Comparison of ENCODE assay signal across 8 mouse cellular contexts in genomic region chr14:122406541-122407219, GRCm38 (mm10). TPM values are rescaled to one million over a fixed set of nuclear protein-coding genes. Genes with fewer than 3 reads are reported as not detected.
DNase-seq lines count a peak whose midpoint lies in the region; ATAC-seq and TF ChIP-seq lines count a peak whose summit lies in the region.

No protein-coding gene starts in this region.

- TF ChIP-seq POLR2A in cortical plate, adult 2 months (IDR thresholded peaks at IDR 0.05; ENCODE audit: extremely low read depth, insufficient read depth, low read length) = no peak

- no peak overlapping the region for H3K27ac ChIP-seq in lung, postnatal 0 days (ENCODE audit: low read length)
- peak overlapping the region; percentile 48; the same call in 1 of the 2 replicates for H3K27ac ChIP-seq in cortical plate, adult 2 months (ENCODE audit: insufficient read depth, low read length)
- H3K27ac ChIP-seq in heart, postnatal 0 days (ENCODE audit: low read depth) = no peak overlapping the region
- H3K27ac ChIP-seq in left cerebral cortex, adult 2 months = peak overlapping the region; percentile 53; the same call in 1 of the 2 replicates
- H3K27ac ChIP-seq in midbrain, postnatal 0 days (ENCODE audit: low read depth, low read length) = no peak overlapping the region

- TF ChIP-seq CTCF in lung, postnatal 0 days (IDR thresholded peaks at IDR 0.05) = no peak
- TF ChIP-seq CTCF in cortical plate, adult 2 months (IDR thresholded peaks at IDR 0.05; ENCODE audit: extremely low read depth, insufficient read depth, low read length) = no peak
- no peak for TF ChIP-seq CTCF in heart, postnatal 0 days (IDR thresholded peaks at IDR 0.05; ENCODE audit: low read depth)
- TF ChIP-seq CTCF in left cerebral cortex, adult 2 months (IDR thresholded peaks at IDR 0.05) = no peak
- no peak for TF ChIP-seq CTCF in midbrain, postnatal 0 days (IDR thresholded peaks at IDR 0.05)

- no peaks in the 10 kb centered on the region for H3K36me3 ChIP-seq in lung, postnatal 0 days (ENCODE audit: insufficient read depth, low read length)
- H3K36me3 ChIP-seq in heart, postnatal 0 days (replicated peaks; ENCODE audit: control insufficient read depth, insufficient read depth, low read length) = no peaks in the 10 kb centered on the region
- no peaks in the 10 kb centered on the region for H3K36me3 ChIP-seq in midbrain, postnatal 0 days (ENCODE audit: insufficient read depth, low read length)

- TF ChIP-seq EP300 in lung, postnatal 0 days (IDR thresholded peaks at IDR 0.05) = no peak
- TF ChIP-seq EP300 in heart, postnatal 0 days (IDR thresholded peaks at IDR 0.05; ENCODE audit: low read depth) = no peak

- no peak for ATAC-seq in lung, postnatal 0 days
- no peak for ATAC-seq in heart, postnatal 0 days (ENCODE audit: insufficient read depth, low read depth)
- peak; percentile 52 for ATAC-seq in midbrain, postnatal 0 days (ENCODE audit: low FRiP score)

- intact Hi-C loops in left cerebral cortex, adult 2 months (cut with DNase I) = loop anchor here (1.0 to 10.0 kb wide), 2 partner anchors 44 to 182 kb away; no protein-coding TSS in a partner anchor

- H3K4me1 ChIP-seq in lung, postnatal 0 days (ENCODE audit: insufficient read depth, low read depth, low read length) = peaks cover 5% of the 10 kb centered on the region
- H3K4me1 ChIP-seq in cortical plate, adult 2 months (ENCODE audit: control insufficient read depth, insufficient read depth, low read length) = no peaks in the 10 kb centered on the region
- H3K4me1 ChIP-seq in heart, postnatal 0 days (ENCODE audit: control insufficient read depth, insufficient read depth) = no peaks in the 10 kb centered on the region; the same call in 1 of the 2 replicates
- H3K4me1 ChIP-seq in midbrain, postnatal 0 days (ENCODE audit: insufficient read depth, low read length) = peaks cover 5% of the 10 kb centered on the region; the same call in 1 of the 2 replicates

- no peaks in the 10 kb centered on the region for H3K9me3 ChIP-seq in lung, postnatal 0 days (ENCODE audit: low read length)
- H3K9me3 ChIP-seq in heart, postnatal 0 days (replicated peaks; ENCODE audit: control insufficient read depth, low read length) = no peaks in the 10 kb centered on the region
- H3K9me3 ChIP-seq in midbrain, postnatal 0 days (ENCODE audit: low read length) = no peaks in the 10 kb centered on the region

- peaks cover 21% of the 10 kb centered on the region for H3K27me3 ChIP-seq in lung, postnatal 0 days (replicated peaks; ENCODE audit: insufficient read depth, low read length)
- H3K27me3 ChIP-seq in heart, postnatal 0 days (ENCODE audit: control insufficient read depth, insufficient read depth, low read length) = peaks cover 51% of the 10 kb centered on the region
- peaks cover 68% of the 10 kb centered on the region for H3K27me3 ChIP-seq in midbrain, postnatal 0 days (ENCODE audit: insufficient read depth, low read length)

- H3K4me3 ChIP-seq in lung, postnatal 0 days (ENCODE audit: low read depth, low read length) = peak overlapping the region; percentile 28; the same call in 1 of the 2 replicates
- H3K4me3 ChIP-seq in cortical plate, adult 2 months (ENCODE audit: insufficient read depth, low read length) = peak overlapping the region; percentile 43
- peak overlapping the region; percentile 43 for H3K4me3 ChIP-seq in heart, postnatal 0 days (ENCODE audit: low read depth, low read length)
- H3K4me3 ChIP-seq in left cerebral cortex, adult 2 months = peak overlapping the region; percentile 17
- peak overlapping the region; percentile 25 for H3K4me3 ChIP-seq in midbrain, postnatal 0 days (ENCODE audit: low read depth, low read length)

- no peak for DNase-seq in lung, postnatal 0 days (ENCODE audit: low spot score)
- no peak for DNase-seq in lung, postnatal 4 days
- DNase-seq in heart, postnatal 0 days (ENCODE audit: low spot score) = no peak
- DNase-seq in left cerebral cortex, adult 2 months (ENCODE audit: extremely low spot score in 1 of 2, low spot score in 2 of 2) = peak; percentile 14 to 18
- DNase-seq in midbrain, postnatal 0 days (ENCODE audit: low spot score) = no peak
- no peak for DNase-seq in T-cell, adult 2 months (ENCODE audit: low spot score)
- no peak for DNase-seq in urinary bladder, adult 2 months (ENCODE audit: low spot score)

- H3K9ac ChIP-seq in lung, postnatal 0 days (replicated peaks; ENCODE audit: low read depth) = no peak overlapping the region
- H3K9ac ChIP-seq in heart, postnatal 0 days (replicated peaks; ENCODE audit: low read depth, low read length) = 0 out of 2 replicates have a peak overlapping the region, but pooled peaks have one; percentile 18
- peak overlapping the region; percentile 29; the same call in 1 of the 2 replicates for H3K9ac ChIP-seq in midbrain, postnatal 0 days (replicated peaks; ENCODE audit: low read length, poor library complexity, severe bottlenecking)

- 3% methylated on average over 58 of the region's 58 CpGs for WGBS in lung, postnatal 0 days
- 4% methylated on average over 58 of the region's 58 CpGs for WGBS in heart, postnatal 0 days
- WGBS in midbrain, postnatal 0 days = 3% methylated on average over 58 of the region's 58 CpGs

- H3K4me2 ChIP-seq in lung, postnatal 0 days (replicated peaks; ENCODE audit: low read depth, low read length) = peak overlapping the region; percentile 32
- H3K4me2 ChIP-seq in heart, postnatal 0 days (ENCODE audit: low read depth, low read length) = peak overlapping the region; percentile 67
- peak overlapping the region; percentile 54 for H3K4me2 ChIP-seq in midbrain, postnatal 0 days (ENCODE audit: low read depth, low read length, poor library complexity, severe bottlenecking)

RNA-seq across cellular contexts. Expression of gene Gm5089, which starts 44.2 kb away (rescaled TPM):
- polyA plus RNA-seq in lung, postnatal 0 days (2015; fragmentation: Nextera tagmentation; extraction: Ambion mirVana) = not detected in 2 replicates
- polyA plus RNA-seq in cortical plate, adult 2 months (2012; rRNA removed) = 0.13 and 0.17 TPM in 2 replicates
- total RNA-seq in heart, postnatal 0 days (2014; rRNA removed; ENCODE audit: low replicate concordance) = not detected in 2 replicates
- polyA plus RNA-seq in heart, postnatal 0 days (2015; fragmentation: Nextera tagmentation; extraction: Ambion mirVana) = not detected in 2 replicates
- total RNA-seq in left cerebral cortex, adult 2 months (2021) = under 1 TPM; 0.28 to 0.34 TPM
- total RNA-seq in midbrain, postnatal 0 days (2014; rRNA removed) = 1.9 TPM in 1 of 2 replicates, not detected in the other
- 0.07 TPM in 1 of 2 replicates, not detected in the other for polyA plus RNA-seq in midbrain, postnatal 0 days (2015; fragmentation: Nextera tagmentation; extraction: Ambion mirVana)
- not detected in 2 replicates for polyA plus RNA-seq in urinary bladder, adult 2 months (2012; rRNA removed)

RNA-seq across cellular contexts. Expression of gene Zic5, which starts 58.8 kb away (rescaled TPM):
- not detected in 2 replicates for polyA plus RNA-seq in lung, postnatal 0 days (2015; fragmentation: Nextera tagmentation; extraction: Ambion mirVana)
- 2.8 and 3.3 TPM in 2 replicates for polyA plus RNA-seq in cortical plate, adult 2 months (2012; rRNA removed)
- not detected in 2 replicates for total RNA-seq in heart, postnatal 0 days (2014; rRNA removed; ENCODE audit: low replicate concordance)
- not detected in 2 replicates for polyA plus RNA-seq in heart, postnatal 0 days (2015; fragmentation: Nextera tagmentation; extraction: Ambion mirVana)
- total RNA-seq in left cerebral cortex, adult 2 months (2021) = 1 to 10 TPM; 4.1 to 4.8 TPM
- total RNA-seq in midbrain, postnatal 0 days (2014; rRNA removed) = 10.7 and 24.8 TPM in 2 replicates
- 4.4 and 8.8 TPM in 2 replicates for polyA plus RNA-seq in midbrain, postnatal 0 days (2015; fragmentation: Nextera tagmentation; extraction: Ambion mirVana)
- not detected in 2 replicates for polyA plus RNA-seq in urinary bladder, adult 2 months (2012; rRNA removed)

Comparison
In these comparisons a context has a peak if more than half of its experiments do, and no peak if none do; other contexts are left out.
1. DNase-seq: peak in left cerebral cortex, adult 2 months (2 of 2); none in lung, postnatal 0 days (single experiment), lung, postnatal 4 days (0 of 2), heart, postnatal 0 days (single experiment), midbrain, postnatal 0 days (single experiment), T-cell, adult 2 months (single experiment) and urinary bladder, adult 2 months (single experiment).
2. H3K27ac ChIP-seq: peak in cortical plate, adult 2 months (single experiment) and left cerebral cortex, adult 2 months (single experiment); none in lung, postnatal 0 days (single experiment), heart, postnatal 0 days (single experiment) and midbrain, postnatal 0 days (single experiment).
3. Peak in every context shown above with its lines, with median percentiles within 50 percentile points of each other: H3K4me2 ChIP-seq and H3K4me3 ChIP-seq.